Mouse (Mus musculus) testis, adult 2 months (tissue): ENCODE measurements around the gene Dnal4. TPM values are rescaled to one million over a fixed set of nuclear protein-coding genes. Genes with fewer than 3 reads are reported as not detected.
A peak's percentile ranks its signal among the peaks of the same experiment; 100 is the strongest.

Source experiments
- H3K27ac ChIP-seq: fragments of 200-500 bp; 2 replicates; pipeline ENCODE4 v1.5.1; 2012; ENCODE audit warnings: low read depth, low read length; ENCODE audit not compliant: control insufficient read depth, insufficient read depth
- H3K27me3 ChIP-seq: fragments of 200-500 bp; 2 replicates; pipeline ENCODE4 v1.6.1; 2012; ENCODE audit warnings: mild to moderate bottlenecking, low read length, moderate library complexity; ENCODE audit not compliant: control insufficient read depth, insufficient read depth
- H3K36me3 ChIP-seq: fragments of 200-500 bp; 2 replicates; pipeline ENCODE4 v1.6.1; 2012; ENCODE audit warnings: mild to moderate bottlenecking, low read length; ENCODE audit not compliant: control insufficient read depth, insufficient read depth
- H3K4me1 ChIP-seq: fragments of 200-500 bp; 2 replicates; pipeline ENCODE4 v1.6.1; 2012; ENCODE audit warnings: low read length; ENCODE audit not compliant: control insufficient read depth, insufficient read depth
- H3K4me3 ChIP-seq: fragments of 200-500 bp; 2 replicates; pipeline ENCODE4 v1.5.1; 2012; ENCODE audit warnings: low read depth, mild to moderate bottlenecking, low read length, moderate library complexity, mixed read lengths; ENCODE audit not compliant: control insufficient read depth
- CTCF ChIP-seq: fragments of 200-500 bp; IDR thresholded peaks from 2 replicates; pipeline ENCODE4 v1.5.1; 2012; ENCODE audit warnings: low read depth, mild to moderate bottlenecking, inconsistent platforms, low read length, moderate library complexity; ENCODE audit not compliant: control insufficient read depth, insufficient read depth, insufficient replicate concordance
- POLR2A ChIP-seq: fragments of 200-500 bp; IDR thresholded peaks from 2 replicates; pipeline ENCODE4 v1.6.1; 2012; ENCODE audit warnings: low read depth, mild to moderate bottlenecking, inconsistent platforms, low read length, moderate library complexity; ENCODE audit not compliant: control insufficient read depth
- polyA plus RNA-seq: library from polyadenylated mRNA; depleted of rRNA; stranded (reverse); fragments of >200 nt; gene quantifications from 2 replicates; pipeline ENCODE4 v1.2.3, GENCODE M21; 2012

Dnal4 gene
- polyA plus RNA-seq, 1 experiment: 187 TPM

GRCm38 (mm10) chr15:79763001-79763400 is 14.6 kb downstream of the Dnal4 start:
- no peak overlapping the region for H3K27ac ChIP-seq
- peaks cover 1% of the 10 kb centered on the region; the same call in 1 of the 2 replicates for H3K36me3 ChIP-seq
- H3K4me1 ChIP-seq: peaks cover 2% of the 10 kb centered on the region
- H3K27me3 ChIP-seq: no peaks in the 10 kb centered on the region
- TF ChIP-seq POLR2A (no peak), CTCF (no peak)
- no peak overlapping the region for H3K4me3 ChIP-seq

DNA sequence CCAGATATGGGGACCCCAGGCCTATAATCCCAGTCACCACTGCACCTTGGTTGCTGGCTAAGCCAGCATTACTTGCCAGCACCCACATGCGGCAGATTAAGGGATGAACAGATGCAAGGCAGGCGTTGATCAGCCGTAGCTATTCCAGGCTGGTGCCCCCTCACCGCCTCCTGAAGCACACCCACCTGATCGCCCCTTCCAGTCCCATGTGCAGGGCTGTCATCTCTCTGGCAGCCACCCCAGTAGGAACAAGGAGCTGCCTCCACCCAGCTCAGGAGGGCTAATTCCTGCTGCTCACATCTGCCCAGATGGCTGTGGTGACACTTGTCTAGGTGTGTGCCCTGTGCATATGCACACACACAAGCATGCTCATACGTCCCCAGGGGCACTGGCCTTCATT is 16.7 kb downstream of the Dnal4 start:
- H3K27me3 ChIP-seq: no peaks in the 10 kb centered on the region
- peaks cover 1% of the 10 kb centered on the region; the same call in 1 of the 2 replicates for H3K36me3 ChIP-seq
- H3K27ac ChIP-seq: no peak overlapping the region
- no peak overlapping the region for H3K4me3 ChIP-seq
- TF ChIP-seq CTCF (no peak), POLR2A (no peak)
- H3K4me1 ChIP-seq: no peaks in the 10 kb centered on the region; the same call in 1 of the 2 replicates

DNA sequence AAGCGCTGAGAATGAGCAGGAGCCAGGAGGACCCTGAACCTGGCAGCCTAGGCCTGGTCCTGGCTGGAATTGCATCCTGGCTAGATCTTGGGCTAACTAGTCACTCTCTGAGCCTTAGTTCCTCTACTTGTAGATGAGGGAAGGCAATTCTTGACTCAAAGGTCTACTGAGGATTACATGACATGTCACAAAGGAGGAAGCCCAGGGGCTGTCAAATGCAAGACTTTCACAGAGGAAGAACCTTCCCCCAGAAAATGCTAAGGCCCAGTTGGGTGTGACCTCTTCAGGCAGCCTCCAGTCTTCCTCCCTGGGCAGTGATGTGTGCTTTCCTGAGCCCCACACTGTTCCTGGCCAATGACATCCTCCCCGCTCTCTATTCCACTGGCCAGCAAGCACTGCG is 20.5 kb downstream of the Dnal4 start:
- Histone ChIP-seq H3K36me3 (no peaks in the 10 kb centered on the region), H3K27ac (no peak overlapping the region), H3K4me3 (no peak overlapping the region), H3K4me1 (no peaks in the 10 kb centered on the region), H3K27me3 (no peaks in the 10 kb centered on the region)
- no peak for TF ChIP-seq POLR2A
- no peak for TF ChIP-seq CTCF

DNA sequence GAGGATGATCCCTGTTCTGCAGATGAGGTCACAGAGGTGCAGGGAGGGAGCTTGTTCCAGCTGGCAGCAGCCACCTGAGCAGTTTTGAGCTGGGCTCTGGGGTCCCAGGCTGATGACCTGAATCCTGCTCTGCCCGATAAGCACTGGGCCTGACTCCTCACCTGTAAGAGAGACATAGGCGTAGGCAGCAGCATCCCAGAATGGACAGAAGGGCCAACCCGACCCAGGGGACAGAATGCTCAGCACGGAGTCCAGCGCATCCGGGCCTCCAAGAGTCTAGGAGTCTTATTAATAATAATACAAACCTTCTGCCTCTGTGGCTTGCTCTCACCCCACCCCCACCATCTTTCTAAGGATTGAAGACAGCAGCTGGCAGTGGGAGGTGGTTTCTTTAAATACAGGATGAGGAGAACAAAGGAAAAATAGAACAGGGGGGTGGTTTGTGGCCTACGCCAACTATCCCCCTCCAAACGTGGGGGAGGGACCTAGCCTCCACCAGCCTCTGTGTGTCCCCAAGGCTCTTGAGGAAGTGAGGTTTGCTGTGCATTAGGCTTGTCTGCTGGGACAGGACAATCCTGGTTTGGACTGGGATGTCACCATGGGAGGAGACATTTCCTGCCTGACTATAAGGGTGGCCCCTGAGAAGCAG is 21.5 kb downstream of the Dnal4 start:
- no peak overlapping the region for H3K4me3 ChIP-seq
- H3K27me3 ChIP-seq: no peaks in the 10 kb centered on the region
- H3K27ac ChIP-seq: no peak overlapping the region
- TF ChIP-seq CTCF (no peak), POLR2A (no peak)
- H3K36me3 ChIP-seq: no peaks in the 10 kb centered on the region
- H3K4me1 ChIP-seq: no peaks in the 10 kb centered on the region

GRCm38 (mm10) chr15:79755176-79755575 is 22.5 kb downstream of the Dnal4 start:
- Histone ChIP-seq H3K36me3 (no peaks in the 10 kb centered on the region), H3K27me3 (no peaks in the 10 kb centered on the region), H3K27ac (no peak overlapping the region), H3K4me1 (no peaks in the 10 kb centered on the region), H3K4me3 (no peak overlapping the region)
- TF ChIP-seq POLR2A (no peak), CTCF (no peak)

DNA sequence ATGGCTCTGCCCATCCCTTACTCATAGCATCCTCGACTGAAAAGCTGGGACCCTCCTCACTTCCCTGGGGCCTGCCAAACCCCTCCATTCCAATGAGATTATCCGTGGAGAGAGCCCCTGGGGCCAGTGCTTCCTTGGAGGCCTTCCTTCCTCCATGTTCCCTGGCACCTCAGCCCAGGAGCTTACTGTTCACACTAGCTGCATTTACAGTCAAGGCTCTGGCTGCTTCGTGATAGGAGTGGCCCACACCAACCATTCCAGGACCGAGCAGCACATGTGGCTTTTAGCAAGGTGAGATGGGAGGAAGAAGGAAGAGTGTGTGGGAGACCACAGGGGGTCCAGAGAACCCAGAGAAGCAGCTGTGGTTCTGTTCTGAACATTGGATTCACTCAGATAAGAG is 23.8 kb downstream of the Dnal4 start:
- no peaks in the 10 kb centered on the region for H3K4me1 ChIP-seq
- no peaks in the 10 kb centered on the region for H3K27me3 ChIP-seq
- H3K27ac ChIP-seq: no peak overlapping the region
- H3K36me3 ChIP-seq: no peaks in the 10 kb centered on the region
- no peak overlapping the region for H3K4me3 ChIP-seq
- no peak for TF ChIP-seq CTCF
- no peak for TF ChIP-seq POLR2A

GRCm38 (mm10) chr15:79753420-79753752 is 24.3 kb downstream of the Dnal4 start:
- Histone ChIP-seq H3K27me3 (no peaks in the 10 kb centered on the region), H3K4me1 (no peaks in the 10 kb centered on the region), H3K4me3 (no peak overlapping the region), H3K27ac (no peak overlapping the region), H3K36me3 (no peaks in the 10 kb centered on the region)
- TF ChIP-seq CTCF: no peak
- TF ChIP-seq POLR2A: no peak

GRCm38 (mm10) chr15:79752742-79753419 is 24.8 kb downstream of the Dnal4 start:
- H3K27me3 ChIP-seq: no peaks in the 10 kb centered on the region
- no peak overlapping the region for H3K27ac ChIP-seq
- TF ChIP-seq POLR2A (no peak), CTCF (peak; percentile 95)
- H3K4me1 ChIP-seq: no peaks in the 10 kb centered on the region
- no peak overlapping the region for H3K4me3 ChIP-seq
- no peaks in the 10 kb centered on the region for H3K36me3 ChIP-seq
